ENCODE assay signal across 12 mouse cellular contexts in genomic region chr6:60827290-60827689, GRCm38 (mm10). TPM values are rescaled to one million over a fixed set of nuclear protein-coding genes. Genes with fewer than 3 reads are reported as not detected.
DNase-seq lines count a peak whose midpoint lies in the region; ATAC-seq and TF ChIP-seq lines count a peak whose summit lies in the region.
"Had no signal": no experiment of that assay in that cellular context is flagged by ENCODE, and none has a peak within 500 bp of the region (broad histone marks: within the 10 kb centered on the region; RNA-seq: fewer than 3 reads in every experiment).

No protein-coding gene starts in this region.

- DNase-seq in layer of hippocampus, adult 2 months (ENCODE audit: low spot score in 2 of 2), result no peak
- DNase-seq in layer of hippocampus, postnatal 25 days (ENCODE audit: extremely low spot score in 1 of 2, low spot score in 1 of 2), result no peak
- DNase-seq in c-Kit-negative CD71-positive TER-119-positive erythroid progenitor cells, embryonic 14.5 days (ENCODE audit: low read depth, low spot score), result peak; percentile 57
- no peak for DNase-seq in embryo, embryonic 10 days (ENCODE audit: low spot score)
- no peak for DNase-seq in layer of hippocampus, postnatal 10 days (ENCODE audit: low spot score in 2 of 2)
- DNase-seq: gastrocnemius, adult 2 months; heart, postnatal 36 days; layer of hippocampus, postnatal 36 days; lung, adult 2 months had no signal

- no peaks in the 10 kb centered on the region for H3K27me3 ChIP-seq in hindbrain, embryonic 13.5 days

- H3K4me1 ChIP-seq in hindbrain, embryonic 13.5 days (replicated peaks), result peaks cover 9% of the 10 kb centered on the region

- TF ChIP-seq CTCF in layer of hippocampus, adult 2 months (conservative IDR thresholded peaks at IDR 0.05), result no peak

- peak overlapping the region; percentile 85 for H3K4me2 ChIP-seq in hindbrain, embryonic 13.5 days

- WGBS in hindbrain, embryonic 13.5 days, result 25% methylated on average over 1 of the region's 1 CpGs

- H3K36me3 ChIP-seq in hindbrain, embryonic 13.5 days, result no peaks in the 10 kb centered on the region
- H3K36me3 ChIP-seq: embryonic facial prominence, embryonic 13.5 days had no signal

- peak overlapping the region; percentile 85 for H3K4me3 ChIP-seq in layer of hippocampus, adult 2 months
- H3K4me3 ChIP-seq in hindbrain, embryonic 13.5 days, result peak overlapping the region; percentile 55; the same call in 1 of the 2 replicates
- H3K4me3 ChIP-seq: gastrocnemius, adult 2 months had no signal

- peak overlapping the region; percentile 98; the same call in 1 of the 2 replicates for H3K27ac ChIP-seq in layer of hippocampus, adult 2 months
- H3K27ac ChIP-seq in hindbrain, embryonic 13.5 days, result no peak overlapping the region
- H3K27ac ChIP-seq: embryonic facial prominence, embryonic 13.5 days; gastrocnemius, adult 2 months had no signal

- no peak for ATAC-seq in hindbrain, embryonic 13.5 days (ENCODE audit: low FRiP score)
- ATAC-seq in megakaryocyte-erythroid progenitor cell, adult 5-6 weeks (replicated peaks; ENCODE audit: low FRiP score, low TSS enrichment, poor library complexity, severe bottlenecking), result peak; percentile 37

- no peaks in the 10 kb centered on the region for H3K9me3 ChIP-seq in hindbrain, embryonic 13.5 days
- H3K9me3 ChIP-seq: embryonic facial prominence, embryonic 13.5 days had no signal

- no peak overlapping the region for H3K9ac ChIP-seq in hindbrain, embryonic 13.5 days
- H3K9ac ChIP-seq: embryonic facial prominence, embryonic 13.5 days had no signal

RNA-seq across cellular contexts. Expression of gene Snca, which starts 2.4 kb away (rescaled TPM):
- total RNA-seq in layer of hippocampus, adult 2 months (2021), result 100 to 1,000 TPM; 473 to 525 TPM
- 100 to 1,000 TPM; 565 to 605 TPM for total RNA-seq in layer of hippocampus, postnatal 25 days (2021)
- polyA plus RNA-seq in hindbrain, embryonic 13.5 days (2015; fragmentation: Nextera tagmentation; extraction: Ambion mirVana), result 131 and 136 TPM in 2 replicates
- 25.2 and 35.8 TPM in 2 replicates for total RNA-seq in megakaryocyte-erythroid progenitor cell, adult 5-6 weeks (2014; fragmentation: Nextera tagmentation)
- 33.4 and 43.4 TPM in 2 replicates for total RNA-seq in megakaryocyte-erythroid progenitor cell, adult 5-6 weeks (2017)
- total RNA-seq in layer of hippocampus, postnatal 10 days (2021), result 100 to 1,000 TPM; 848 to 956 TPM

Comparison
In these comparisons a context has a peak if more than half of its experiments do, and no peak if none do; other contexts are left out.
1. RNA of gene Snca, which starts 2.4 kb away (total RNA-seq): 848 to 956 TPM in layer of hippocampus, postnatal 10 days, 565 to 605 TPM in layer of hippocampus, postnatal 25 days and 473 to 525 TPM in layer of hippocampus, adult 2 months; 25.2 to 43.4 TPM in megakaryocyte-erythroid progenitor cell, adult 5-6 weeks; every median in the first group is over 10 times any median in the second.